Mouse (Mus musculus) v-Abl transformed pro-B cells (cell line): Measurements from ENCODE around the gene Rassf1.

ENCODE experiments used
- in situ Hi-C, 2 experiments: fragments of 400-800 bp; cut with MboI; formaldehyde crosslinking; loops; one replicate each; pipeline ENCODE4 v1.15.1; 2025; ENCODE audit not compliant: unreplicated experiment in 2 of 2

The Rassf1 gene

DNA sequence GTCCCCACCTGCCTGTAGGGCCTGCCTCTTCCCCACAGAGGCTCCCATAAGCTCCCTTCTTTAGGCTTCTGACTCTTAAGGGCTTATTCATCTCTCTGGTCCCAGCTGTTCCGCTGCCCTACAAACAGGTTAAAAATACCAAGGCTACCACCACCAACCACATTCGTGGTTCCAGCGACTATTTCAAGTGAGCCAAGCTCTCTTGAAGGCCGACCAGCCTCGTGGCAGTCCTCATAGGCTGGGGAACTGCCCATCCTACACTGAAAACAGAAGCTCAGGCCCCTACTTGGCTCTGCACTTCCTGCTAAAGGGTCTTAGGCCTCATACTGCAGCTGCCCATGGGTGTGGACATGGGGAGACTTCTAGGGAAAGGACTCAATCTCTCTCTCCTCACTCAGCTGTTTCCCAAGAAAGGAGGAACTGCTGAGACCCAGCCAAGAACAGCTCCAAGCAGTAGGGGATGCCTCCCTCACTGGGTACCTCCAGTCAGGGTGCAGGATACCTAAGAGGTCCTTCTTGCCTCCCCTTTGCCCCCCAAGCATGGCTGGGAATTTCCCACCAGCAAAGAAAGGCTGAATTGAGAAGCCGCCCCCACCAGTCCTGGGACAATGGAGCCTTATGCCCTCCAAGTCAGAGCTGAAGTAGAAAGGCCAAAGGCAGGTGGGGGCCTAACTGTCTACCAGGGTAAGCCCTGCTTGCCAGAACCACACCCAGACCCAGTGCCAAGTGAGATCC, 60.3 kb downstream of the Rassf1 start:
- in situ Hi-C loops = no loop called here
